8 mouse cellular contexts compared by ENCODE assay signal in genomic region chr4:56946641-56947640, GRCm38 (mm10). TPM values are rescaled to one million over a fixed set of nuclear protein-coding genes. Genes with fewer than 3 reads are reported as not detected.
A peak's percentile ranks its signal among the peaks of the same experiment; 100 is the strongest.
DNase-seq lines count a peak whose midpoint lies in the region; ATAC-seq lines count a peak whose summit lies in the region.

Tmem245 (minus strand) TSS chr4:56947437.

- H3K27ac ChIP-seq in forebrain, embryonic 14.5 days (ENCODE audit: low read depth, low read length), result peak within 1 kb of the TSS; percentile 84
- peak within 1 kb of the TSS; percentile 93 for H3K27ac ChIP-seq in neural tube, embryonic 15.5 days (replicated peaks)

- H3K9me3 ChIP-seq in forebrain, embryonic 14.5 days (replicated peaks; ENCODE audit: control insufficient read depth, low read length), result no peaks in the 10 kb centered on the region
- no peaks in the 10 kb centered on the region for H3K9me3 ChIP-seq in neural tube, embryonic 15.5 days (replicated peaks)

- under 1% methylated on average over 102 of the region's 107 CpGs for WGBS in forebrain, embryonic 14.5 days
- WGBS in neural tube, embryonic 15.5 days, result under 1% methylated on average over 106 of the region's 107 CpGs

- peak within 1 kb of the TSS; percentile 88 for H3K4me3 ChIP-seq in forebrain, embryonic 14.5 days (ENCODE audit: low read depth, low read length)
- H3K4me3 ChIP-seq in neural tube, embryonic 15.5 days (replicated peaks), result peak within 1 kb of the TSS; percentile 94

- no peaks in the 10 kb centered on the region for H3K36me3 ChIP-seq in forebrain, embryonic 14.5 days (ENCODE audit: control insufficient read depth, insufficient read depth, low read length)
- no peaks in the 10 kb centered on the region for H3K36me3 ChIP-seq in neural tube, embryonic 15.5 days

- ATAC-seq in forebrain, embryonic 14.5 days, result peak; percentile 98
- peak; percentile 97 for ATAC-seq in neural tube, embryonic 15.5 days (ENCODE audit: low FRiP score)

- H3K27me3 ChIP-seq in forebrain, embryonic 14.5 days (replicated peaks; ENCODE audit: control insufficient read depth, insufficient read depth, low read length), result no peaks in the 10 kb centered on the region
- H3K27me3 ChIP-seq in neural tube, embryonic 15.5 days (replicated peaks), result no peaks in the 10 kb centered on the region

- DNase-seq in ES-CJ7 (ENCODE audit: low read depth, low spot score), result peak; percentile 96
- peak; percentile 91 for DNase-seq in cerebellum, adult 11 months
- DNase-seq in forebrain, embryonic 14.5 days (ENCODE audit: low spot score), result peak; percentile 97
- peak; percentile 94 to 95 for DNase-seq in heart, postnatal 14 days
- DNase-seq in layer of hippocampus, adult 11-12 months (ENCODE audit: low spot score), result peak; percentile 93
- peak; percentile 96 to 97 for DNase-seq in lung, adult 18-20 months
- DNase-seq in testis, postnatal 14 days (ENCODE audit: low spot score), result peak; percentile 96

- H3K4me2 ChIP-seq in forebrain, embryonic 14.5 days (ENCODE audit: low read length), result peak within 1 kb of the TSS; percentile 94
- peak within 1 kb of the TSS; percentile 96 for H3K4me2 ChIP-seq in neural tube, embryonic 15.5 days

- H3K4me1 ChIP-seq in forebrain, embryonic 14.5 days (ENCODE audit: control insufficient read depth, insufficient read depth, low read length), result peaks cover 6% of the 10 kb centered on the region; the same call in 1 of the 2 replicates
- H3K4me1 ChIP-seq in neural tube, embryonic 15.5 days, result peaks cover 35% of the 10 kb centered on the region

- peak within 1 kb of the TSS; percentile 86 for H3K9ac ChIP-seq in forebrain, embryonic 14.5 days (ENCODE audit: low read length)
- H3K9ac ChIP-seq in neural tube, embryonic 15.5 days (replicated peaks), result peak within 1 kb of the TSS; percentile 84

- intact Hi-C loops in heart, postnatal 14 days (cut with DNase I), result no loop called here

RNA-seq across cellular contexts. Expression of gene Tmem245, which starts in this region (rescaled TPM):
- 4.8 and 6.0 TPM in 2 replicates for polyA plus RNA-seq in forebrain, embryonic 14.5 days (2014; fragmentation: Nextera tagmentation; extraction: Ambion mirVana)
- total RNA-seq in heart, postnatal 14 days (2021), result 10 to 100 TPM; 53.1 to 58.3 TPM
- polyA plus RNA-seq in neural tube, embryonic 15.5 days (2015; fragmentation: Nextera tagmentation; extraction: Ambion mirVana), result 9.9 and 10.8 TPM in 2 replicates

Comparison
In these comparisons a context has a peak if more than half of its experiments do, and no peak if none do; other contexts are left out.
1. Peak in every context shown above with its lines: DNase-seq, ATAC-seq, H3K4me3 ChIP-seq and H3K27ac ChIP-seq.